Mouse (Mus musculus) stomach, postnatal 0 days (tissue): ENCODE measurements around the gene Vangl1.

Experiments used
- CTCF ChIP-seq: IDR thresholded peaks from 2 replicates; pipeline ENCODE4 v1.5.1; 2016; ENCODE audit warnings: antibody characterized with exemption, low read depth, mild to moderate bottlenecking, moderate library complexity
- EP300 ChIP-seq: optimal IDR thresholded peaks from 2 replicates; pipeline ENCODE3; 2016; ENCODE audit warnings: antibody characterized with exemption

DNA sequence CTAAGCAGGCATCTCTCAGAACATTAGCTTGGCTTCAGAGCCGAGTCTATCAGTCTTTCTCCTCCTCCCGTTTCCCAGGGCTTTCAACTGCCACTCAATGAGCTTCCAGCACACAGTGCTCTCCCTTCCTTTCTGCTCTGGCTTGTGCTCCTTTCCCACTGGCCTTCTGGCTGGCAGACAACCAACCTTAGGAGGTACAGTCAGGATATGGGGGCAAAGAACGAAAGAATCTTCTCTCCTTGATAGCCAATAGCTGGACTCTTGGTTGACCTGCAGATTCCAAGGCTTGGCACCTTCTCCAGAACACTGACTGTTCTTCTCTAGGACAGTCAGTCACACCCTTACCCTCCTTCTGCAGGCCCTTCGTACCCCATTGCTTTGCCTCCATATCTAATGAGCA lies 5.3 kb downstream of the Vangl1 start:
- TF ChIP-seq CTCF, result no peak
- no peak for TF ChIP-seq EP300
